Mouse (Mus musculus) cerebellum, adult 9-11 months (tissue): Measurements from ENCODE around the gene Gp9.
A peak's percentile ranks its signal among the peaks of the same experiment; 100 is the strongest.

Source experiments
- DNase-seq: peaks from one replicate; pipeline ENCODE4 v3.0.0; 2022

The Gp9 gene

GRCm38 (mm10) chr6:87788266-87788895 is 10.5 kb downstream of the Gp9 start:
- DNase-seq, result no peak

GRCm38 (mm10) chr6:87788896-87789587 is 11.2 kb downstream of the Gp9 start:
- DNase-seq, result peak; percentile 41

GRCm38 (mm10) chr6:87789791-87790190 is 11.9 kb downstream of the Gp9 start:
- no peak for DNase-seq

- DNase-seq, result peak; percentile 59
Measured at GRCm38 (mm10) chr6:87790779-87791480, 13.1 kb downstream of the Gp9 start.

- peak; percentile 62 for DNase-seq
Measured at GRCm38 (mm10) chr6:87791826-87792225, 14.0 kb downstream of the Gp9 start.

- peak; percentile 86 for DNase-seq
Measured at GRCm38 (mm10) chr6:87793821-87794510, 16.1 kb downstream of the Gp9 start.

- peak; percentile 81 for DNase-seq
Measured at GRCm38 (mm10) chr6:87795385-87796150, 17.7 kb downstream of the Gp9 start.

- no peak for DNase-seq
Measured at GRCm38 (mm10) chr6:87796251-87796880, 18.5 kb downstream of the Gp9 start.

- DNase-seq, result no peak
Measured at GRCm38 (mm10) chr6:87797321-87797720, 19.4 kb downstream of the Gp9 start.

- no peak for DNase-seq
Measured at GRCm38 (mm10) chr6:87799576-87799975, 21.7 kb downstream of the Gp9 start.

- DNase-seq, result no peak
Measured at GRCm38 (mm10) chr6:87802462-87802861, 24.6 kb downstream of the Gp9 start.

- DNase-seq, result no peak
Measured at GRCm38 (mm10) chr6:87804036-87804435, 26.2 kb downstream of the Gp9 start.

- no peak for DNase-seq
Measured at GRCm38 (mm10) chr6:87804886-87805285, 27.0 kb downstream of the Gp9 start.

- no peak for DNase-seq
Measured at GRCm38 (mm10) chr6:87805448-87805847, 27.6 kb downstream of the Gp9 start.

- no peak for DNase-seq
Measured at GRCm38 (mm10) chr6:87806028-87806427, 28.2 kb downstream of the Gp9 start.

GRCm38 (mm10) chr6:87806857-87807256 is 29.0 kb downstream of the Gp9 start:
- no peak for DNase-seq

- no peak for DNase-seq
Measured at GRCm38 (mm10) chr6:87807735-87808440, 30.0 kb downstream of the Gp9 start.

- no peak for DNase-seq
Measured at GRCm38 (mm10) chr6:87808521-87808920, 30.6 kb downstream of the Gp9 start.

- no peak for DNase-seq
Measured at GRCm38 (mm10) chr6:87809144-87809543, 31.3 kb downstream of the Gp9 start.

GRCm38 (mm10) chr6:87809651-87810161 is 31.8 kb downstream of the Gp9 start:
- DNase-seq, result peak; percentile 72

- no peak for DNase-seq
Measured at GRCm38 (mm10) chr6:87810311-87810710, 32.4 kb downstream of the Gp9 start.
